In genomic region chr6:38149483-38149882, GRCm38 (mm10) we compare ENCODE assay signal across 46 mouse cellular contexts. TPM values are rescaled to one million over a fixed set of nuclear protein-coding genes. Genes with fewer than 3 reads are reported as not detected.
"Had no signal": no experiment of that assay in that cellular context is flagged by ENCODE, and none has a peak within 500 bp of the region (broad histone marks: within the 10 kb centered on the region; RNA-seq: fewer than 3 reads in every experiment).

No protein-coding gene starts in this region.

- H3K36me3 ChIP-seq: heart, embryonic 15.5 days; intestine, embryonic 15.5 days had no signal

- H3K4me1 ChIP-seq: hindbrain, embryonic 13.5 days; hindbrain, embryonic 15.5 days; intestine, embryonic 15.5 days had no signal

- H3K27me3 ChIP-seq: heart, embryonic 12.5 days; heart, embryonic 13.5 days; heart, embryonic 15.5 days; hindbrain, embryonic 12.5 days; hindbrain, embryonic 13.5 days; hindbrain, embryonic 15.5 days; intestine, embryonic 15.5 days; kidney, embryonic 15.5 days had no signal

- H3K9ac ChIP-seq: heart, embryonic 12.5 days; heart, embryonic 13.5 days; heart, embryonic 15.5 days; hindbrain, embryonic 12.5 days; hindbrain, embryonic 13.5 days; hindbrain, embryonic 14.5 days; hindbrain, embryonic 15.5 days; intestine, embryonic 15.5 days; kidney, embryonic 15.5 days had no signal

- H3K9me3 ChIP-seq: heart, embryonic 10.5 days; heart, embryonic 12.5 days; heart, embryonic 13.5 days; heart, embryonic 15.5 days; hindbrain, embryonic 10.5 days; hindbrain, embryonic 12.5 days; hindbrain, embryonic 13.5 days; hindbrain, embryonic 15.5 days; intestine, embryonic 15.5 days; kidney, embryonic 15.5 days had no signal

- ATAC-seq: hindbrain, embryonic 16.5 days; hindbrain, postnatal 0 days; inflammation-experienced regulatory T-cells, adult 6 months; intestine, embryonic 15.5 days; intestine, embryonic 16.5 days; intestine, postnatal 0 days had no signal

- H3K4me3 ChIP-seq: heart, embryonic 10.5 days; heart, embryonic 12.5 days; heart, embryonic 13.5 days; heart, embryonic 15.5 days; hindbrain, embryonic 10.5 days; hindbrain, embryonic 12.5 days; hindbrain, embryonic 13.5 days; hindbrain, embryonic 15.5 days; intestine, embryonic 15.5 days; kidney, embryonic 15.5 days; layer of hippocampus, adult 2 months had no signal

- H3K27ac ChIP-seq: heart, embryonic 13.5 days; heart, embryonic 15.5 days; hindbrain, embryonic 10.5 days; hindbrain, embryonic 12.5 days; hindbrain, embryonic 14.5 days; hindbrain, embryonic 15.5 days; intestine, embryonic 15.5 days; kidney, embryonic 15.5 days; kidney, postnatal 0 days; layer of hippocampus, adult 2 months had no signal

- H3K4me2 ChIP-seq: heart, embryonic 11.5 days; heart, embryonic 12.5 days; heart, embryonic 13.5 days; heart, embryonic 15.5 days; hindbrain, embryonic 12.5 days; hindbrain, embryonic 13.5 days; hindbrain, embryonic 14.5 days; hindbrain, embryonic 15.5 days; intestine, embryonic 15.5 days; kidney, embryonic 15.5 days had no signal

- DNase-seq: heart, postnatal 10 days; heart, postnatal 36 days; heart, postnatal 4 days; kidney, adult 11 months; kidney, adult 18-20 months; kidney, adult 2 months; kidney, adult 8-10 months; kidney, adult 9 months; kidney, postnatal 10 days; kidney, postnatal 14 days; kidney, postnatal 25 days; kidney, postnatal 36 days; kidney, postnatal 4 days; layer of hippocampus, adult 9-11 months; layer of hippocampus, postnatal 36 days had no signal

RNA-seq across cellular contexts. Expression of gene Atp6v0a4, which starts 25.1 kb away (rescaled TPM):
- total RNA-seq: hematopoietic stem cell, adult 5-6 weeks had no signal
- polyA plus RNA-seq: heart, embryonic 10.5 days; hindbrain, embryonic 10.5 days; hindbrain, embryonic 11.5 days; inflammation-experienced regulatory T-cells, adult 6 months had no signal

RNA-seq across cellular contexts. Expression of gene Tmem213, which starts 40.4 kb away (rescaled TPM):
- total RNA-seq: heart, postnatal 10 days; heart, postnatal 25 days; heart, postnatal 36 days; heart, postnatal 4 days; hematopoietic stem cell, adult 5-6 weeks; hindbrain, postnatal 0 days; layer of hippocampus, adult 18-20 months; layer of hippocampus, adult 2 months; layer of hippocampus, adult 8-10 months; layer of hippocampus, postnatal 10 days; layer of hippocampus, postnatal 14 days; layer of hippocampus, postnatal 25 days; layer of hippocampus, postnatal 36 days; left cerebral cortex, adult 18-20 months had no signal
- polyA plus RNA-seq: heart, embryonic 10.5 days; heart, embryonic 11.5 days; heart, embryonic 12.5 days; heart, embryonic 13.5 days; heart, embryonic 14.5 days; heart, postnatal 0 days; hindbrain, embryonic 10.5 days; hindbrain, embryonic 11.5 days; hindbrain, embryonic 12.5 days; hindbrain, embryonic 13.5 days; hindbrain, embryonic 14.5 days; hindbrain, embryonic 15.5 days; hindbrain, embryonic 16.5 days; hindbrain, postnatal 0 days; inflammation-experienced regulatory T-cells, adult 6 months; intestine, embryonic 15.5 days; intestine, embryonic 16.5 days; intestine, postnatal 0 days; large intestine, adult 2 months had no signal
